Mouse (Mus musculus): ENCODE measurements around the gene Dmd.

The Dmd gene

GRCm38 (mm10) chrX:84435608-84436007 lies 1486.9 kb downstream of the Dmd start:
- peak in 1 of 2 experiments; percentile 1 for DNase-seq

GRCm38 (mm10) chrX:84436556-84436955 lies 1487.9 kb downstream of the Dmd start:
- DNase-seq, result no peak

GRCm38 (mm10) chrX:84442996-84443395 lies 1494.3 kb downstream of the Dmd start:
- no peak for DNase-seq

DNA sequence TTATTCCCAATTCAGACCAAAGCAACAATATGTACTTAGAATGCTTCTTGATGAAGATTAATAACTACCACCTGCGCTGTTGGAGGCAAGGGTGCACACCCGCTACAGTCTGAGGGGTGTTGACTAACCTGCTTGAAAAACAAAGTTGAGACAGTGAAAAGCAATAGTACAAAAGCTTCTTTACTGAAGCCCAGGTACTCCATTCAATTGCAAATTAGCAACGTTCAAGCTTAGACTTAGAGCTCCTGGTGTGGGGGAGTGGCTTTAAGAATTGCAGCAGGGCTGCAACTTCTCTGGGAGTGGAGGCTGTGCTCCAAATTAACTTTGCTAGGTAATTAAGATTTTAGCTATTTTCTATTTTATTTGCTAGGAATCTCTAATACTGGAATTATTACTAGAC lies 1495.3 kb downstream of the Dmd start:
- DNase-seq, result no peak

DNA sequence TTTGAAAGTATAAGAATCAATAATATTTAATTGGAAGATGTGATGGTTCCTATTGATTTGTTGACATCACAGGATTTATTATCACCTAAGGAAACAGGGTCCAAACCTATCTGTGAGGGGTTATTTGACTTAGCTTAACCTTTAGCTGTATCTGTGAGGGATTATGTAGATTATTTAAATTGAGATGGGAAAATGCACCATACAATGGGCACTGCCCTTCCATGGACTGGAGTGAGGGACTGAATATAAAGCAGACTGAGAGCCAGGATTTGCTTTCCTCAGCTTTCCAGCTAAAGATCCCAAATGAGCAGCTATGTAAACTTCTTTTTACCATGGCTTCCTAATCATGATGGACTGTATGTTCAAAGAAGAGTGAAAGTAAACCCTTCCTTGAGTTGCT lies 1496.0 kb downstream of the Dmd start:
- no peak for DNase-seq

DNA sequence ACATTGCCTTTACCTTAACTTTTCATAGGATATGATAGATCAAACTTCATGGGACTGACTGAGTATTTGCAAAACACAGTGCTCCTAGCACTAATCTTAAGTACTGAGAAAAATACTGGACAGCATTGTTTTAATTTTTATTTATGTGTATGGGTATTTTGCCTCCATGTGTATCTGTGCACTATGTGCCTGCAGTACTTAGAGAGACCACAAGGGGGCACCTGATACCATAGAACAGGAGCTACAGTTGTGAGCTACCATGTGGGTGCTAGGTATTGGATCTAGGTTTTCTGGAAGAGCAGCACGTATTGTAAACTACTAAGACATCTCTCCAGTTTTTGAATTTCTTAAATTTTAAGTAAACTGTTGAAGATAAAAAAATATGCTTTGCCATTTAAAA lies 1505.8 kb downstream of the Dmd start:
- DNase-seq, result peak; percentile 39 to 40

DNA sequence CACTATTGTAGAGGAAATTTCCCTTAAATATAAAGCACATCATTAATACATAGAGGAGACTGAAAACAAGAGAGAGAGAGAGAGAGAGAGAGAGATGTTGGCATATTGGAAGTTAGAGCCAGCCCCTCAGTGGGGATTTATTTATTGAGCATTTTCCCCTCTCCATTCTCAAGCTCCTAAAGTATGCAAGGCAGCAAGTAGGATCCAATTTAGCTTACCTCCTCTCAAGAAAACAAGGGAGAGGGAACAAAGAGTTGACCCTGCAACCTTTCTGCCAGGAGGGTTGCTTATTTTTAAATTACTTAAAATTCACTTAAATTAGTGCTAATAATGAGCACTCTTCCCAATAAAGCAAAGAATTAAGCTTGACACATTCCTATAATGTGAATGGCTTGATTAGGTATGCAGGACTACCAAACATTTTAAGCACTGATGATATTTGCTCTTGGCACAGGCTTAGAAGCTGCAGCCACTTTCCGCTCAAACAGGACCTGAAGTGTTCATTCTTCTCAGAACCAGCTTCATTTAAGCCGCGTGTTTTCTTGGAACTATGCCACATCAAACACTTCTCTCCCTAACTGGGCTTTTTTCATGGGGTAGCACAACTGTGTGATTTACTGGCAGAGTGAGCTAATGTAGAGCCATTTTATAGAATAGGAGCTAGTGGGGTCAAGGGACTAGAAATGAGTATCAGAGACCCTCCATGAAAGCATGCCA lies 1566.1 kb downstream of the Dmd start:
- DNase-seq, result peak in 1 of 2 experiments; percentile 3

DNA sequence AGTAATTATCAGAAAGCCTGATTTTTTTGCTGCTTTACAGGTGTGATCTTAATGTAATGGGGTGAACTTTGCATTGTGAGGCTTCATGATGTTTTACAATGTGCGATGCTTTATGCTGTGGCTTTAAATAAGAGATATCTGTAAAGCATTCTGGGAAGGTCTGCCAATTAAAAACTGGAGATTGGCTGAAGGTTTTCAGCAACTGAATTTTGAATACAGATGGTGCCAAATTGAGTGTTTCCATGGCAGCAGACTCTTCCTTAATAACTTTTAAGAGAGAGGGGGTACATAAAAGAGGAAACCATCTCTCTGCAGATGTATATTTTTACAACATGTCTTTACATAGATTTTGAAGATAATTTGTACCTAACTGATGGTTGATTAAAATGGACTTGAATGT lies 1603.3 kb downstream of the Dmd start:
- no peak for DNase-seq

- peak; percentile 23 to 57 for DNase-seq
Measured at GRCm38 (mm10) chrX:84553441-84553840, 1604.8 kb downstream of the Dmd start.

DNA sequence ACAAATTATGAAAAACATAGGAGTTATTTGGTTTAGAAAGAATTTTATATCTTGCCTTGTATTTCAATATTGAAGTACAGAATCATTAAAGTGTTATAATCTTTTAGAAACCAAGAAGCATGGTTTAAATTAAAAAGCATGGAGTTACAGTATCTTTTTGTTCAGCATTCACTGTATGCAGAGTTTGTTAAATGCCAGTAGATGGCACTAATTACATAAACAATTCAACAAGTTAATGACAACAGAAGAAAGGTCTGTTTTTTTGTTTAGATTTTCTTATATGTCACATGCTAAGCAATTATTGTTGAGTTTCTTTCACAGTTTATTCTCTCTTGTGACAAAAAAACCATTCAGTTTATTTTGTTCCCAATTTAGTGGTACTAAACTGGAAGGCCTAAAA lies 1649.8 kb downstream of the Dmd start:
- DNase-seq, result no peak

GRCm38 (mm10) chrX:84640446-84640845 lies 1691.8 kb downstream of the Dmd start:
- no peak for DNase-seq

GRCm38 (mm10) chrX:84747683-84748082 lies 1799.0 kb downstream of the Dmd start:
- DNase-seq, result no peak

GRCm38 (mm10) chrX:84860012-84860647 lies 1911.5 kb downstream of the Dmd start:
- DNase-seq, result peak; percentile 2 to 25

DNA sequence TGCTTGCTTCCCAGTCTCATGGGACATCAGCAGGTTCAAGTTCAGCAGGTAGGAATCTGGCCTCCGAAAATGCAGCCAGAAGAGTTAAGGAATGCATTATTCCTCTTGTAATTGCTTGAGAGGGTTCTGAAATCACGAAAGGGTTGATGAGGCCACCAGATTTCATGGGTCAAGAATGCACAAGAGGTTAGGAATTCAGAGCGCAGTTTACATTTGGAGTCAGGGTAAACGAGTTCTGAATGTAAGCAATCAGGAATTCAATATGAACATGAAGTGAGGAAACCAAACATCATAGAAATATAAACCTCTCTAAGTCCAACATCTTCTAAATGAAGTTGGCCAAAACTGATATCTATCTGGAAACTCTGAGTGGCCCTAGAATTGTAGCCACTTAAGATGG lies 1924.4 kb downstream of the Dmd start:
- no peak for DNase-seq

DNA sequence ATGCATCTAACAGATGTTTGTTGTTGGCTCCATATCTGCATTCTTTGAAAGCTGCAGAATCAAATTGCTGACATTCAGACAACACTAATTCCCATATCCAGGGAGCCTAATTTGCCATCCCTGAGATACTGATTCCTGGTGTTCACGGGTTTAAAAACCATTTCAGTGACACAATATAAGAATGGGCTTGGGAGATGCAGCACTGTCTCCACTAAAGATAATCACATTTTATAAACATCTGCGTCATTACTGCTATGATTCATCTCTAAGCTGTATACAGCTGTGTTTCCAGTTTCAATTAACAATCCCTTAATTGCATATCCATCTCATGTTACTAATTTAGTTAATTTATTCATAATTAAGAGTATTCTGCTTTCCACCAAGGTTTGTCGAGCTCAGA lies 1929.5 kb downstream of the Dmd start:
- DNase-seq, result no peak

- peak; percentile 89 to 90 for DNase-seq
Measured at GRCm38 (mm10) chrX:84932715-84933473, 1984.2 kb downstream of the Dmd start.

- DNase-seq, result no peak
Measured at GRCm38 (mm10) chrX:84960557-84960956, 2011.9 kb downstream of the Dmd start.

- no peak for DNase-seq
Measured at GRCm38 (mm10) chrX:84960972-84961371, 2012.3 kb downstream of the Dmd start.

- DNase-seq, result no peak
Measured at GRCm38 (mm10) chrX:85008304-85008703, 2059.6 kb downstream of the Dmd start.

DNA sequence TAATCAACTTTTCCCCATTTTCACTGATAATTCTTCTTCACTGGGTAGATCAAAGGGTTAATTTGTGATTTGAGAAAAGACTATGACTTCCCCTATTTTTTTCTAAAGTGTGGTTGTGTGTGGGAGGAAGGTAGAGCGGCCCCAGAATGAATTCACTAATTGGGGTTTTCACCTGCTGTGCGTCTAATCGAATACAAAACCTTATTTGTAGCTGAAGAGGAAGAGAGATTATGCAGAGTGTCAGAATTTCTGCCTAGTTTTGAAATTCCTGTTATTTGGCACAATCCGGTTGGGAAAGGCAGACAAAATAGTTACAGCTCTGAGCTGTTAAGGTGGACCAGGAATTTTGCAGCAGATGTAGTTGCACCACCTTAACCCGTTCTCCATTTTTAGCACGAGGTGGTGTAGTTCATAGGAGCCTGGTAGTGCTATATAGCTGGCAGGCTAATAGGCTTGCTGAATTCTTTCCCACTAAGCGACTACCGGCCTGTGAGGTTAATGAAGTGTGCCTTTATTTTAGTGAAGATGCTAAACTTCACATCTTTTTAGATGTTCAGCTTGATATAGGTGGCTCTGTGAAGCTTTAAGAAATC lies 2092.9 kb downstream of the Dmd start:
- DNase-seq, result no peak

DNA sequence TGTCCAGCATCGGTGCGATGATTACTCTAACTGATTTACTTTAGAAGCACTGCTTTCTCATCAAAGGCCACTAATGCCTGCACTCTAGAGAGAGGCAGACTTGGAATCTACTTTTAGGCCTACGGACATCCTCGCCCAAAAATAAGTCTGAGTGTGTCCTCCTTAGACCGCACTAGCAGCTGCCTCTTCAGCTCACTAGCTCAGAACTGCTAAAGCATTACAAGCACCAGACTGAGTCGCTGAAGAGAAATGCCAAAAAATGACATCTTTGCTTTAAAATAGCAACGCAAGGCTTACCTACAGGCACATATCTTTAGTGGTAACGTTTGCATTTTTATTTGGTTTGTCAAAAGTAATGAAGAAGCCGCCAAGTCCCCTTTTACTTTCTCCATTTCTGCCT lies 2098.0 kb downstream of the Dmd start:
- DNase-seq, result no peak

DNA sequence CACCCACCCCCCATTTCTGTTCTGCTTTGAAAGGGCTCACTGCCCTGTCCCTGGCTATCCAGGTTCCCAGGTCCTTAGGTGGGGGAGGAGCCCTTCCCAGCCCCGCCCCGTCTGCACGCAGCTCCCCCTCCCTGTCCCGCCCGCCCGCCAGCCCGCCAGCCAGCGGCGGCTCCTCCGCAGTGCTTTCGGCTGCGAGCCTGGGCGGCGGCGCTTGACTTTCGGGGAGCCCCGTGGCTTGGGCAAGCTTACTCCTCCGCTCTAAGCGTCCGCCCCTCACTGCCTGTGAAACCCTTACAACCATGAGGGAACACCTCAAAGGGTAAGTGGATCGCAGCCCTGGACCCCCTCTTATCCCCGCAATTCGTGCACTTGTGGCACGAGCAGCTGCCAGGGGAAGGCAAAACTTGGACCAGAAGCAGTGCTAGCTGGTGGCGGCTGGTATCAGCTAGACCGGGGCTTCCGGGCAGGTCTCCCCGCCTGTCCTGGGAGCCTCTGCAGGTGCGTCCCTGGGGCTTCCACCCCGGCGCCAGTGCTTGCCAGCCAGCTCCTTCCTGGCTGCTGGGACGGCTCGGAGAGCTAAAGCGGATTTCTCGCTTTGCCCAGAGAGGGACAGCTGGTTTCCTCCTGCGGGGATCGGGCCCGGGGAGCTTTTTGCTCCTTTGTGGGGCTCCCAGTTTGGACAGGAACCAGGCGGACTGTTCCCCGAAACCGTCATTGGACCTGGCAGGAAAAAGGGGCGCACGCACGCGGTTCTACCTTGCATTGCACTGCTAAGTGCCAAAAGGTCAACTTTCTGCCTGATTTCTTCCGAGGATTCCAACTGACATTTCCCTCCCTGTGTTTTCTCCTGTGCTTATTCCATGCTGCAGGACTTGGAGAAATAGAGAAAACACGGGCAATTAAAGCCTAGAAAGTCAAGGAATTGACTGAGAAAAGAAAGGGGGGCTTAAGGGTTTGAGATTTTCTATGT lies 2099.8 kb downstream of the Dmd start:
- peak; percentile 50 to 67 for DNase-seq

Measured in cerebellum, postnatal 10 days (tissue).